Mouse (Mus musculus): ENCODE measurements around the gene Irak4.

Irak4 gene

DNA sequence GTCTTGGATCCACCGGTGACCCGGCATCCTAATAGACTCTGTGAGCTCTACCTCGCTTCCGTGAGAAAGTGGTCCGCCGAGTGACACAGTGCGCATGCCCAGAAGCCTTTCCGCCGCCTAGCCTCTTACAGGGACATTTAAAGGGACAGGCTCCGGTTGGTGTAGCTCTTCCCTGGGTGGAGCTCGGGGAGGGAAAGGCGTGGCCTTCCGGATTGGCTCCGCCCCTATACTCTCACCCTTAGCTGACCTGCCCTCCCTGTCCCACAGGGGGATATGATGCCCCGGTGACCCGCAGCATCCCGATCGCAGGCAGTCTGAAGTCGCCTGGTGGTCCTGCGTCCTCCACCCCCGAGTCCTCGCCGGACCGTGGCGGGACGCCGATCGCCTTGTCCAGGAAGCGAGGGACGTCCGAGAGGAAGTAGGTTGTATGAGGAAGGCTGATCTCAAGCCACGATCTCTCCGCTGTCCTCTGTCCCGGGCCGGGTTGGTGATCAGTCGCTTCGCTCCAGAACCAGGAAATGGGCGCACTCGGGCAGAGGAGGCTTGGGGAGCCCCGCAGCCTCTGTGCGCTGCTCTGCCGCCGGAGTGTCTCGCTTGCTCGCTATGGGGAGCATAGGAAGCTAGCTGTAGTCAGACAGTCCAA is at the start of gene Irak4, which contains the start of gene Pus7l:
Gene Irak4 (plus strand): TSS at position 235 of the 643 bp plus-strand sequence.
Gene Pus7l (minus strand): TSS at position 139 of the 643 bp plus-strand sequence.
- DNase-seq, result peak; percentile 91

DNA sequence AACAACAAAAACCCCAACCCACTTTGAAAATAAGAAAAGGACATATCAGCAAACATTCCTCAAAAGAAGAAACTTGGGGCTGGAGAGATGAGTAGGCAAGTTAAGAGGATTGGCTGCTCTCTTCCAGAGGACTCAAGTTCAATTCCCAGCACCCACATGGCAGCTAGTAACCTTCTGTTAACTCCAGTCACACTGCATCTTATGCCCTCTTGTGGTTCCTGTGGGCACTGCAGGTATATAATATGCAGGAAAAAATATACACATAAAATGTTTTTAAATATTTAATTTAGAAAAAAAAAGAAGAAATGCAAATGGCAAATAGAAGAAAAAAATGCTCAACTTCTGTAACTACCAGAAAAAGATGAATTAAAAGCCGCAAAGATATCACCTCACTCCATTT is 49.0 kb upstream of the Irak4 start:
- DNase-seq, result no peak

DNA sequence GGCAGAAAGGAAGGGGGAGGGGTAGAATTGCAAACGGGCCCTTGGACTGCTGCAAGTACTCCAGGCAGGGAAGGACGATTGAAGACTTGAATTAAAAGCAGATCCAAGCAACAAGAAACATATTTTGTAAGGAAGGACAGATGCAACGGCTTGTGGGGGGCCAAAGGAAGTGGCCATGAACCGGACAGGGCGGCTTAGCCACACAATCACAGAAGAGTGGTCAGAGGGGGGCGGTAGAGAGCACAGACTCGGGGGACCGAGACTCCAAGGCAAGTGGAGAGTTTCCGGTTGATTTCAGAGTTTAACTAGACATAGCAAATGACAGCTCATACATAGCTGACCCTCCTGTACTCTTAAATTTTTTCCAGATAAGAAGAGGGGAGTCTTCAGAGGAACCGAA is 47.5 kb upstream of the Irak4 start:
- DNase-seq, result no peak

DNA sequence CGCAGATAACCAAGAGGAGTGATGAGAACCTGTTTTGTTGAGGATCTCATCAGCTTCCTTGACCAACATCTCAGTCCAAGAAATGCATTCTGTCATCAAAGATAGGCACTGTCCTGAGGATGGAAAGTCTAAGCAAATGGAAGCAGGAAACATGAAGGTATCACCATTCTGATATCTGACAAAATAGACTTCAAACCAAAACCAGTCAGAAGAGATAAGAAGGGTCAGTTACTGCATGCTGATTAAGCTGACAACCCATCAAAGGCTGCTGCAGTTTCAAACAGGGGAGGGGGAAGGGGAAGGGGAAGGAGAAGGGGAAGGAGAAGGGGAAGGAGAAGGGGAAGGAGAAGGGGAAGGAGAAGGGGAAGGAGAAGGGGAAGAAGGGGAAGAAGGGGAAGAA is 44.2 kb upstream of the Irak4 start:
- DNase-seq, result no peak

DNA sequence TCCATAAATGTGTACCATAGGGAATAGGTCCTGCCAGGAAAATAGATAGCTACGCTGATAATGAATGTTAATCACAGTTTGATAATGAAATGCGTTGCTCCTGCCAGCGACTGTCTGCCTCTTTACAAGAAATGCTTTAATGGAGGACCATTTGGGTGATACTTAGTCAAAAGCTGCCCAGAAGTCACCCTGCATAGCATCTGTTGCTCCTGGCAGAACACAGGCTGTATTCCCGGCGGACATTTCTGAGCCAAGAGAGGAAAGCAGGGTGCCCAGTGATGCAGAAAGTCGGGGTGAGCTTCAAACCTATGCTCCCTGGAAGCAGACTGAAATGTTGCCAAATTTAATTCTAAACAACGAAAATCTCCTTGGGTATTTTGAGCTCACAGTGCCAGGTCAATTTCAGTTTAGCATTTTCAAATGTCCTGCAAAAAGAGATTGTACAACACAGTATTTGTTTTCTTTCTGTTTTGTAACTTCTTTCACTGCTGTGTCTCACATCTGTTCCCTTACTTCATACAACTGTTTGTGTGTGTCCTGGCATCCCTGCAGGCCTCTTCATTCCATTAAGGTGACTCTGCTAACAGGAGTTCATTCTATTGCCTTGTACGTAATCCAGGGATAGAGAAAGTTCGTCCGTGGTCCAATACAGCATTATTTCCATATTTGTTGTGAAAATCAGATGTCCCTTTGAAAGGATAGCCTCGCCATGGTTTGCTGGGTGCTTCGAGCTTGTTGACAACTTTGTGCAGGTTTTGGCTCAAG is 39.8 kb upstream of the Irak4 start:
- no peak for DNase-seq

DNA sequence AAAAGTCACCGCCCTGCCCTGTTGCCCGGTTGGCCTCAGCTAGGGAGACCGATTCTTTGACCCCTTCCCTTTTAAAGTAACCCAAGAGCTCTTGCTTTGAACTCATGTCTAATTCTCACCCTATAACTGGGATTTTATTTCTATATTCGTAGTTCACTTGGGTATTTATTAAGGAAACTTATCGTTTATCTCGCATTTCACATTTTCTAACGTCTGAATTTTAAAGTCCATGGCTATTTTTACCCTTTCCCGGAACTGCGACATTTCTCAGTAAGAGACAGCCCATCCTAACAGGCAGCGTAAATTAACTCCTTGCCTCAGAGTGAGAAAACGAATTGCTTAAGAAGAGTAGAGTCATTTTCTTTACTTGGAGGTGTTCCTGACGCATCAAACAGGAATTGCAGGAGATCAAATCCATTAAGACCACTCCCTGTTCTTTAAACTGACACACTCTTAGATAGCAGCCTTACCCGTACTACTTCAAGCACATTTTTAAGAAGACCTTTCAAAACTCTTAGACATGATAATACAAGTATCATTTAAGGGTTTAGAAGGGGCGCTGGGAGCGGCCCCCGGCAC is 25.4 kb upstream of the Irak4 start:
- DNase-seq, result no peak

DNA sequence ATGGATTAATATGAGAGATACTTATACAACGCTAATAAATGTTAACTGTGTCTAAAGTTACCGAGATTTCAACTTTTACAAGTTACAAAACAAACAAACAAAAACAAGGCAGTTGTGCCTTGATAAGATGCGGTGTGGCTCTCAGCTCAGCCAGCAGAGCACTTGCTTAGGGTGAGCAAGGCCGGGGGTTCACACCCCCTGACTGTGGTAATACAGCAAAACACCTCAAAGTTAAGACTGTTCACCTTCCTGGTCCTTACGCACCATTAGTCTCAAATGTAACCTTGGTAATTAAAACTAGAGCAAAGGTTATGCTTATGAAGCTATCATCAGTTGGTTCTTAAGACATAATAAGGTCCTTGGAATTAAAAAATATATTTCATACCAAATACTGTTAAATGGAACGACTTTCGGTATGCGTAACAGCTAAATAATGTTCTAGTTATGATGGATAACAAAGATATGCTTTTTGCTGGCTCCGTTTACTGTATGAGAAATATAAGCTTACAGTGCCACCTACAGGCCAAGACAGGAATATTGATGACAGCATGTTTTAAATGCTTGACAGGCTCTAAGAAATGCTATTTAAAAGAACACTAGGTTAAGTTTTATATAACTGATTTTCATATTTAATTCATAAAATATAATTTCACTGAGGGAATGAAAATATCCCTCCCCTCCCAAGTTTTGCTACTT is 23.1 kb upstream of the Irak4 start:
- DNase-seq, result no peak

DNA sequence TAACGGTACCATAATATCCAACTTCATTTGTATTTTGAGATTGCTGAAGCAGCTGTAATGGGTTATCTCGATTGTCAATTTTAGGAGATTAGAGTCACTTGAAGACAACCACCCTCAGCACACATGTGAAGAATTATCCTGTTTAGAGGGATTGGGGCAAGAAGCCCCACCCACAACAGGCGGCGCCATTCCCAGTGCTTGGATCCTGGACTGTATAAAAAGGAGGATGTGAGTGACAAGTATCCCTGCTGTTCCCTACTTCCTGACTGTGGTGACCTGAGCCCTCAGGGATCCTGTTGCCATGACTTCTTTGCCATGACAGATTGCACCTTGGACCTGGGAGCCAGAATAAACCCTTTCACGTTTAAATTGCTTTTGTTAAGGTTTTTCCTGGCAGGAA is 22.5 kb upstream of the Irak4 start:
- no peak for DNase-seq

DNA sequence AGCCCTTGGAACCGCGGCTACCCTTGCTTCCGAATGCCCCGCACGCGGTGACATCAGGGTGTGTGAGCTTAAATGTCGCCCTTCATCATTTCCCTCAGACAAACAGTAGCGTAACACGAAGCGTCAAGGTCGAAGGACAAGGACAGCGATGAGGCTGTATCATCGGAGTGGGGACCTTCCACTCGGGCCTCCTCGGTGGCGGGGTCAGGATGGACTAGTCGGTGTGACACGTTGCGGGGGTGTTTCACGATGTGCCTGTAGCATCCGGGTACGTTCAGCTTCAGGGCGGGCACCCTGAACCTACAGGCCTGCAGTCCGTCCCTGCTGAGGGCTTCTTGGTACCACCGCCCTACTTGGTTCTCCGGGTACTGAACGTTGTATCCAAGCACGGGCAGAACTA is 20.2 kb upstream of the Irak4 start:
- DNase-seq, result no peak

DNA sequence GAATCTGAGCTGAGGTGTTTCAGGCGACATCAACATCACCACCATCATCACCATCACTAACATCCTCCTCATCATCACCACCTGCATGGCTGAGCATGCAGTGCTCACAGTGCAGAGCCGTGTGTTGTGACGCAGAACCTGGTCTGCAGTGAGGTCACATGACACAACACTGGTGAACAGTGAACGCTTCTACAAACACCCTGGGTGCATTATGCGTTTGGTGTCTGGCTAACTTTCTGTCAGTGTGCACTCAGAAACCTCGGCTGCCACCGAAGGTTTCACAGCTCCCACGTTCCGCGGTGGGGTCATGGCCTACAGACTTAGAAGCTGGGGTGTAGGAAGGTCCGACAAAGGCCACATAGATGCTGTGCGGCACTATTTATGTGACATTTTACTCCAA is 18.5 kb upstream of the Irak4 start:
- no peak for DNase-seq

DNA sequence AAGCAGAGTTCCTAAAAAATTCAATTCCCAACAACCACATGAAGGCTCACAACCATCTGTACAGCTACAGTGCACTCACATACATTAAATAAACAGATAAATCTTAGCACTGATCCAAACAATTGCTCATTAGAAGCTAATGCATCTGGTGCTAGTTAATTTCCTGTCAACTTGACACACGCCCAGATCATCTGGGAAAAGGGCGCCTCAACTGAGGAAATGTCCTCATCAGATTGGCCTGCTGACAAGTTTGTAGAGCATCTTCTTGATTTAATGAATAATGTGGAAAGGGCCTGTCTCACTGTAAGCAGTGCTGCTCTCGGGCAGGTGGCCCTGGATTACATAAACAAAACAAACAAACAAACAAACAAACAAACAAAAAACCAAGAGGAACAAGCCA is 12.9 kb upstream of the Irak4 start:
- no peak for DNase-seq

DNA sequence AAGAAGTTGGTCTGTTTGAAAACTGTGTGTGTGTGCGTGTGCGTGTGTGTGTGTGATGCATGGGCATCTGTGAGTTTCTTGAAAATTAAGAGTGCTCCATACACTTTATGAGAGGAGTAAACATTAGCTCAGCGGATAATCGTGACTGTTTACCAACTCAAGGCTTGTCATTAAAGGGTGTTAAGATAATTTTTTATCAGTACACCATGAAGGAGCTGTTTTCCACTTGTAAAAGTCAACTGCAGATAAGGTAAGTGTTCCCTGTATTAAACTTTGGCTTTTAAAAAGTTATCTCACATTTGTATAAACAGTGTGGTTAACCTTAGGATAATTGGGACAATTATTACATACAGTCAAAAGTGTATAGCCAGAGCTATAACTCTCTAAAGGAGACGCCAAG is 11.1 kb upstream of the Irak4 start:
- no peak for DNase-seq

DNA sequence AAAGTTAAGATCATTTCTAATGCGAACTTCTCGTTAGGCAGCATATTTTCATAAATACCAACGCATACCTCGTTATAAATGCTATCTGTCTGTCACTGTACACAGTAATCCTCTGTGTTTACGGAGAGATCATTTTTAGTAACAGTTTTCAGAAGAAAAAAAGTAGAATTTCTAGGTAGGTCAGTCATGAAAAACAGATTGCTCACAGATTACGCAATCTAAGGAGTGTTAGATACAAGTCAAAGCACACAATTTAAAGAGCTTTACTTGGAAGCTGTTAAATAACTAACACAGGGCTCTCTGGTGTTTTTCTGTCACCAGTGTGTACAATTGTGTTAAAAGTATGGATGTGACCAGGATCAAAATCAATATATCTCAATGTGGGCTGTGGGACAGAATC is 10.5 kb upstream of the Irak4 start:
- DNase-seq, result no peak

DNA sequence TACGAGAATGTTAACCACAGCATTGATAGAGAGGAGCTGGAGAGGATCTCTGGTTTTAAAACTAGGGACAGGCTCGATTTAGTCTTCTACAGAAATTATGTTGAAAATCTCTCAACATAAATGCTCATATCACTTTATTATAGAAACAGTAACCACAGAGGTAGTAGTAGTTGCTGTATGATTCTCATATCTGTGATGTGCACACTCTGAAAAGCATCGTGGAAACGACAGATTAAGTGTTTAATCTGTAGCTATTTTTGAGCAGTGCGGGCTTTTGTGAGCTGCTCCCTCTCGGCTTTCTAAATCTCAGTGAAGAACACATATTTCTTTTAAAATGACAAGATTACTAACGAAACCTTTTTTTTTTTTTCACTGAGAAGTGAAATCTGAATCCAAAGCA is 7.9 kb upstream of the Irak4 start:
- no peak for DNase-seq

DNA sequence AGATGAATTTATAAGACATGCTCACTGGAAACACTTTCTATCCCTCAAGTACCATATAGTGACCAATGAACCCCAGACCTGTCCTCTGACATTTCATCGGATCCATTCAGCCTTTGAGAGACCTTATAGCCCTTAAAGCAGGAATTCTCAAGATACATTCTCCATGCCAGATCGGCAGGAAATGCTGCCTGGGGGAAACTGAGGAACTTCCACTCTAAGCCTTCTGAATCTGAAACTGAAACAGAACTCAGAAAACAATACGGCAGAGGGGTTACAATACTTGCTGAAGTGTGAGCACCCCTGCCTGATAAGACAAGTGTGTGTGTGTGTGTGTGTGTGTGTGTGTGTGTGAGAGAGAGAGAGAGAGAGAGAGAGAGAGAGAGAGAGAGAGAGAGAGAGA is 4.1 kb upstream of the Irak4 start:
- no peak for DNase-seq

DNA sequence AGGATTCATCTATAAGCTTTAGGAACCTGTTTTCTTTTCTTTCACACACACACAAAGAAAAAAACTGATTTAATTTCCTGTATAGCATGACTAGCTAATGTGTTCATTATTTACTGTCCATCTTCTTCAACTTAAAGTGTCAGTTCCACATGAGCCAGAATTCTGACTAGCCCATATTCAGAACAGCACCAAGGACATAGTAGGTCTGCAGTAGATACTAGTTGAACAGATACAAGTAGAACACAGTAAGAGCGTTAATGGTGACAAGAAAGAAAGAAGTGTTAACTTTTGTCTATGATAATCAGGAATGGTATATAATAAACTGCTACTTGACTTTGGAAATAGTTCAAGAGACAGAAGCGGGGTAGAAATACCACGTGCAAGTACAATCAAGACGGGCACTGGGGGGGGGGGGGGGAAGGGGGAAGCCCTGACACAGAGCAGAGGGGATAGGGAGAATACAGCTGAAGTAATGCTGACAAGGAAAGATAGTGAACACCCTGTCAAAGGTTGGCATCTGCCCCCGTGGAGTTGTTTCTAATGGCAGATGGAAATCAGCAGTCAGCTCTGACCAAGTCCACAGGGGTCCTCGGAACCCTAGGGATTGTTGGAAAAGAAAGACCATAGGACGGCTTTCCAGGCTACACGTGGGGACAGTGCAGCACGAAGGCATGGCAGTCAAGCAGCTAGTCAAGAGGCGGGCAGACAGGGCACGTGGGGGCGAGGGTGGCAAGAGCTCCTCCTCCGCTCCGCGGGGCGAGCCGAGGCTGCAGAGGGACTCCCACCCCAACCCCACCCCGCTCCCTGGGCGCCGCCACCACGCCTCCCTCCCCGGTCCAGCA is 655 bp upstream of the Irak4 start:
- no peak for DNase-seq

DNA sequence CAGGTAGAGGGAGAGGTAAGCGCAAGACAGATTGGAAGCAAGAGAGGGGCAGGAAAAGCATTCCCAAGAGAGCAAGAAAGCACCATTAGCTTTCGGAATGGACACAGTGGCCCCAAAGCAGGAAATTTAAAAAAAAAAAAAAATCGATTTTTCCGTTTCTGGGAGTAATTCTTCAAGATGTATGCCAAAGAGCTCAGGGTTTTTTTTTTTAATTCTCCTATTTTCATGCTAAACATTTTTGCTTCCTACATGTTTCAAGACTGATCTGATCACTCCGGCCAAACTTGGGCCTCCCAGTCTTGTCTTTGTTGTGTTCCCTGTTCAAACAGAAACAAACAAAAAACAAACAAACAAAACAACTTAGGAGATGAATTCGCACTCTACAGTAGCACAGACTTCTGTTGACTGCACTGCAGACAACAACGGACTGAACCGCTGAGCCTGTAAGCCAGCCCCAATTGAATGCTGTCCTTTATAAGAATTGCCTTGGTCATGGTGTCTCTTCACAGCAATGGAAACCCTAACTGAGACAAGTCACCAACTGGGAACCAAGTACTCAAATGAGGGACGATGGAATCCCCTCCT is 701 bp downstream of the Irak4 start:
- no peak for DNase-seq

DNA sequence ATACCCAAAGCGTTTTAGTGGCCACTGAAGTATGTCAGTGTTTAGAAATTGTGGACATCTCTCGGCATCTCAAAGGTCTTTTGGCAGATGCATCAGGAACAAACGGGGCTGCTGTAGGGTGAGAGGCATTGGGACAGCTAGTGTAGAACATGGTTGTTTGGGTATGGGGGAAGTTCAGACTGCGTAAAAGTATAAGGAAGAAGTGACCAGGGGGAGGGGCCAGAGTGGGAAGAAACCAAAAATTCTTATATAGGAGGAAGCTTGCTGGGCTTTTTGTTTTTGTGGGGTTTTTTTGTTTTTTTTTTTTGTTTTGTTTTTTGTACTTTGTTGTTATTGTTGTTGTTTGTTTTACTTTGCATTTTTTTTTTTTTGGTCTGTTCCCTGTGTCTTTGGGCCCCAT is 1.4 kb downstream of the Irak4 start:
- DNase-seq, result no peak

DNA sequence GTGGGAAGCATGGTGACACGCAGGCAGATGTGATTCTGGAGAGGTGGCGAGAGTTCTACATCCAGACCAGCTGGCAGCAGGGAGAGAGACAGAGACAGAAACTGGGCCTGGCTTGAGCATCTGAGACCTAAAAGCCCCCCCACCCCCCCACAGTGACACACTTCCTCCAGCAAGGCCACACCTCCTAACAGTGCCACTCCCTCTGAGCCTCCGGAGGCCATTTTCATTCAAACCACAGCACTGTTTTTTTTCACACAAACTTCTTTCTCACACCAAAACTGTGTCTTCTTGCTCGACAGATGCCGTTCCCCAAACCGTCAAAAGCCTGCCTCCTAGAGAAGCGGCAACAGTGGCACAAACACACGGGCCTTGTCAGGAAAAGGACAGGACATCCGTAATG is 10.1 kb downstream of the Irak4 start:
- no peak for DNase-seq

DNA sequence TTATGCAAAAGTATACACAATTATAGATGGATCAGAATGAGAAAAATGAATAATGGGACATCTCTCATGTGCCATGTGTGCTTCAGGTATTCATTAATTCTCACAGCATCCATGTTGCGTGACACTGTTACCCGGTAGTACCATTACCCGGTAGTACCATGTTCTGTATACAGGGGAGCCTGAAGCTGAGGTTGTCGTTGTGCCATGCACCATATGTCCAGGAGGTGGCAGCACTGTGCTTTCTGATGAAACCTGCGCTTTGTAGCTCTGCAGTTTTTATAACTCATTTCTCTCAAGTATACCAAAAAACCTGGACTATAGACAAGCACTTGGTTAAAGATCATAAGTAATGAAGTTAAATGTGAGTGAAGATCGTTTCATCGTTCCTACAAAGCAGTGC is 14.0 kb downstream of the Irak4 start:
- DNase-seq, result peak; percentile 71

DNA sequence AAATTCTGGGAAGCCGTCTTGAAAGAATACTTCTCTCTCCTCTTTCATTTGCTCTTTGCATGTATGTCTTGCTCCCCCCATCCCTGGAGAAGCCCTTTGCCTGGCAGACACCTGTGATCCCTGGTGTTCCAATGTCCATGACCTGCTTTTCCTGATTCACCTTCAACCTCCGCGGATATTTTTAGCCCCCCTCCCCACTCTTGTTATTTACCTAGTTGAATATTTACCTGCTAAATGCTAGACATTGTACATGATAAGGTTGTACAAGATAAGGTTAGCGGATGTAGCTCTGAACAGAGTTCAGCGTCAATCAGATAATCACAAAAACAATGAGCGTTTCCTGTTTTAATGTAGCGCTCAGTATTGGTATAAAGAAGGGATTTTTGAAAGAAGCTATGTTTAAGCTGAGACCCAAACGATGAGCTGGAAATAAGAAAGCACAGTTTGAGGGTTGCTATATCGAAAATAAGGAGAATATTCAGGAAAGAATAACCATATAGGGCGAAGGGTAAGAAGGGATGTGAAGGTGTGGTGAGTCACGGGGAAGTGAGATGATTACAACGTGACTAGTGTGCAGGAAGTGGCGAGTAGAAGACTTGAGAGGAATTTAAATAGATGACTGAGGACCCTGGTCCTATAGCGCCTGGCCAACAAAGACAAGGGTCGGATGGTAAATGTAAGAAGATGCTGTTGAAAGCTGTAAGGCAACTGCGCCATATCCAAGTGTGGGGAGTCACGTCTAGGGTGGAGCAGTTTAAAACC is 15.6 kb downstream of the Irak4 start:
- no peak for DNase-seq

DNA sequence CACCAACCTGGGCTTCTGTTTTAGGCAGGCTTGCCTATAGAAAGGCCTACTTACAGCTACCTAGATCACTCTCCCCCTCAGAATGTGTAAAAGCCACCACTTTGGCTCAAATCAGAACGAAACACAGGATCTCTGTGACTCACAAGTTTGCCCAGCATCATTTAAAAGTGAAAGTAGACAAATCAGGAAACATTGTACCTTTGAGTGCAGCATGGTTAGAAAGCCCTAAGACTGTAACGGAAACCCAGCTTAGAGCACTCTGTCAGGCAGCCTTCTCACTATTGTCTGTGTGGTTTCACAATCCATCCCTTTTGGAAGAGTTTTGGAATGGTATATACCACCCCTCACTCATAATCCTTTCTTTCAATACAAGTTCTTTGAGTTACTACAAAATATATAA is 21.5 kb downstream of the Irak4 start:
- DNase-seq, result no peak

Data from cerebellum, adult 11 months (tissue).